Mouse (Mus musculus): ENCODE results near the gene Smyd3.

- no peak for TF ChIP-seq CTCF (IDR thresholded peaks at IDR 0.05; ENCODE audit: low read depth, low read length)
- no peak for TF ChIP-seq POLR2A (IDR thresholded peaks at IDR 0.05; ENCODE audit: borderline replicate concordance, low read depth, low read length)
Observed at GRCm38 (mm10) chr1:179126287-179126686, 391.6 kb downstream of the Smyd3 start.

Measured in bone marrow macrophage, adult 2 months (primary cell).